Mouse (Mus musculus): ENCODE measurements around the gene Bcas3.

Gene Bcas3

GRCm38 (mm10) chr11:85621994-85622393 is 269.0 kb downstream of the Bcas3 start:
- no peaks in the 10 kb centered on the region for H3K27me3 ChIP-seq (ENCODE audit: control insufficient read depth, insufficient read depth, low read length, poor library complexity, severe bottlenecking)
- no peaks in the 10 kb centered on the region for H3K36me3 ChIP-seq (ENCODE audit: control insufficient read depth, insufficient read depth, low read length, poor library complexity, severe bottlenecking)
- no peak for DNase-seq (ENCODE audit: low read depth, low spot score)

DNA sequence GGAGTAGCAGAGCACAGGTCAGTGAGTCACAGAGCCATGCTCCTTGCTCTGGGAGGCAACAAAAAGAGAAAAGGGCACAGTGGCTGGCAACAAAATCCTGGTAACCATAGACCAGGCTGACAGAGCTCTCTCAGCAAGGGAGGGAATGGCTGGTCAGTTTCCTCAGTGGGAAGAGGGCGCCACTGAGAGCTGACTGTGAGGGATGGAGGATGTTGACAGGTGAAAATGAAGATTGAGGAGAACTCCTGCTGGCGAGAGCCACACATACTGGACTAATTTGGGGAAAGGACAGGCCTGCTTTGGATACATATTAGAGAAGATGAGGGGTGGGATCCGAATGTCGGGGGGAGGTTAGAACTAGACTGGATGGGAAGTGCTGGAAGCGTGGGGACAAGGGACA is 272.2 kb downstream of the Bcas3 start:
- no peak for DNase-seq (ENCODE audit: low read depth, low spot score)
- H3K27me3 ChIP-seq (ENCODE audit: control insufficient read depth, insufficient read depth, low read length, poor library complexity, severe bottlenecking) = no peaks in the 10 kb centered on the region
- no peaks in the 10 kb centered on the region for H3K36me3 ChIP-seq (ENCODE audit: control insufficient read depth, insufficient read depth, low read length, poor library complexity, severe bottlenecking)

- DNase-seq (ENCODE audit: low read depth, low spot score) = peak; percentile 3
- no peaks in the 10 kb centered on the region for H3K36me3 ChIP-seq (ENCODE audit: control insufficient read depth, insufficient read depth, low read length, poor library complexity, severe bottlenecking)
Measured at GRCm38 (mm10) chr11:85626846-85627245, 273.9 kb downstream of the Bcas3 start.

GRCm38 (mm10) chr11:85627405-85627804 is 274.4 kb downstream of the Bcas3 start:
- DNase-seq (ENCODE audit: low read depth, low spot score) = no peak

More at GRCm38 (mm10) chr11:85626846-85627245, 273.9 kb downstream of the Bcas3 start:
- H3K27me3 ChIP-seq (ENCODE audit: control insufficient read depth, insufficient read depth, low read length, poor library complexity, severe bottlenecking) = no peaks in the 10 kb centered on the region

DNA sequence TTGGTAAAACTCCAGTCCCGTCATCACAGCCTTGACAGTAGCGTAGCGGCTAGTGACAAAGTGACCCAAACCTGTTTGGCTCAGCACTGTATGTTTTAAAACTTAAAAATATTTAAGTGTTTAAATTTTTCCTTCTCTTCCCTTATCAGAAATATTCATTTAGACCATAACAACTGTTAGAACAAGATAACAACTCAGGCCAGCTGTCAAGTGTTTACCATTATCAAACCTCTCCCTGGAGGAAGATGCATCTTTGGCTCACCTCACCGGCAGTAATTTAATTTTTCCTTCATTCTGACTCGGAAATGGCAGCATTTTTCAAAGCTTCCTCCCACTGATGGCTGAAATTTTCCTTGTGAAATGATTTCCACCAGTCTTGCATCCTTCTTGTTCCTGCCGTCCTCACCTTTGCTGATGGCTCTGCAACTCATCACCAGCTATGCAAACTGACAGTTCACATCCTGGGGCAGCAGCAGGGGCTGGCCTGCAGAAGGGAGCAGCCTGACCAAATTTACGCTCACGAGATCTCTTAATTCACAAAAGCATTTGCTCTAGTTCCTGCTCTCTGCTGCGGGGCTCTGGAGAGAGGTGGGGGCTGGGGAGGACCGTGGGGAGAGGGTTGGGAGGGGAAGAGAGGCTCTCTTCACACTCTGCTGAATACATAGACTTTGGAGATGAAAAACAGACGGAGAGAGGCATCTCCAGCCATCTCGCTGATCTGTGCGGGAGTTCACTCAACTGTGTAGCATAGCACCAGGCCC is 275.5 kb downstream of the Bcas3 start:
- no peaks in the 10 kb centered on the region for H3K36me3 ChIP-seq (ENCODE audit: control insufficient read depth, insufficient read depth, low read length, poor library complexity, severe bottlenecking)
- H3K27me3 ChIP-seq (ENCODE audit: control insufficient read depth, insufficient read depth, low read length, poor library complexity, severe bottlenecking) = no peaks in the 10 kb centered on the region
- no peak for DNase-seq (ENCODE audit: low read depth, low spot score)

More at GRCm38 (mm10) chr11:85627405-85627804, 274.4 kb downstream of the Bcas3 start:
- H3K27me3 ChIP-seq (ENCODE audit: control insufficient read depth, insufficient read depth, low read length, poor library complexity, severe bottlenecking) = no peaks in the 10 kb centered on the region
- no peaks in the 10 kb centered on the region for H3K36me3 ChIP-seq (ENCODE audit: control insufficient read depth, insufficient read depth, low read length, poor library complexity, severe bottlenecking)

DNA sequence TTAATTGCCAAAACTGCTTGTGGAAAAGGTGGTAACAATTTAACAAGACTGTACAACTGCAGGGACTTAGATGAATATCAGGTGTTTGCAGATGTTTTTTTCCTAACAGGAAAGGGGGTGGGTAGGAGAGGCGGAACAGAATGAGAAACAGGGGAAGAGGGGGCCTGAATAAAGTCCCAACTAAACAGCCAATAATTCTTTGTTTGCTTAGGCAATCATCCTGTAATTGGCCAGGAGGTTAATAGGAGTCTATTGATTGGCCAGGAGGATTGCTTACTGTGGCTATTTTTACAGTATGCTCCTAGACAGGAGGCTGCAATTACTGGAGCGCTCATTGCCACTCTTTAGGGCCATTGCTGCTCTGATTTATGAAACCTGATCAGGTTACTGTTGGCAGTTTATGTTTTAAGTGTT is 279.6 kb downstream of the Bcas3 start:
- H3K27me3 ChIP-seq (ENCODE audit: control insufficient read depth, insufficient read depth, low read length, poor library complexity, severe bottlenecking) = no peaks in the 10 kb centered on the region
- no peaks in the 10 kb centered on the region for H3K36me3 ChIP-seq (ENCODE audit: control insufficient read depth, insufficient read depth, low read length, poor library complexity, severe bottlenecking)
- no peak for DNase-seq (ENCODE audit: low read depth, low spot score)

GRCm38 (mm10) chr11:85638696-85639495 is 285.9 kb downstream of the Bcas3 start:
- DNase-seq (ENCODE audit: low read depth, low spot score) = no peak
- Histone ChIP-seq H3K36me3 (ENCODE audit: control insufficient read depth, insufficient read depth, low read length, poor library complexity, severe bottlenecking) (no peaks in the 10 kb centered on the region), H3K27me3 (ENCODE audit: control insufficient read depth, insufficient read depth, low read length, poor library complexity, severe bottlenecking) (no peaks in the 10 kb centered on the region)

DNA sequence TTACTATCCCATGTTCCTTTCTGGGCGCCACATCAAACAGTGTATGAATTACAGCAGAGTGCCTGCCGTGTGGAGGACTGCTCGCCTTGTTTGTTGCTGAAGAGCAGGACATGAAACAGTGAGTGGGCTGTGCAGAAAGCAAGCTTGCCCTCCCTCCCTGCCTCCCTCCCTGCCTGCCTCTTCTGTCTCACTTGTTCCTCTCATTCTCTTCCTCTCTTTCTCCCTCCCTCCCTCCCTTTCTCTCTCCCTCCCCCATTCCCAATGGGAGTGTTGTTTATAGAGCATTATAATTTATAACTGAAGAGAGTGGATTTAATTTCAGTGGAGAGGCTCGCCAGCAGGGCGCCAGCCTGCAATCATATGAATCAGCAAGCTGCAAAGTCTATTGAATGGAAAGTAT is 287.7 kb downstream of the Bcas3 start:
- H3K27me3 ChIP-seq (ENCODE audit: control insufficient read depth, insufficient read depth, low read length, poor library complexity, severe bottlenecking) = no peaks in the 10 kb centered on the region
- no peaks in the 10 kb centered on the region for H3K36me3 ChIP-seq (ENCODE audit: control insufficient read depth, insufficient read depth, low read length, poor library complexity, severe bottlenecking)
- no peak for DNase-seq (ENCODE audit: low read depth, low spot score)

- no peaks in the 10 kb centered on the region for H3K27me3 ChIP-seq (ENCODE audit: control insufficient read depth, insufficient read depth, low read length, poor library complexity, severe bottlenecking)
- DNase-seq (ENCODE audit: low read depth, low spot score) = no peak
- no peaks in the 10 kb centered on the region for H3K36me3 ChIP-seq (ENCODE audit: control insufficient read depth, insufficient read depth, low read length, poor library complexity, severe bottlenecking)
Measured at GRCm38 (mm10) chr11:85641486-85641885, 288.5 kb downstream of the Bcas3 start.

DNA sequence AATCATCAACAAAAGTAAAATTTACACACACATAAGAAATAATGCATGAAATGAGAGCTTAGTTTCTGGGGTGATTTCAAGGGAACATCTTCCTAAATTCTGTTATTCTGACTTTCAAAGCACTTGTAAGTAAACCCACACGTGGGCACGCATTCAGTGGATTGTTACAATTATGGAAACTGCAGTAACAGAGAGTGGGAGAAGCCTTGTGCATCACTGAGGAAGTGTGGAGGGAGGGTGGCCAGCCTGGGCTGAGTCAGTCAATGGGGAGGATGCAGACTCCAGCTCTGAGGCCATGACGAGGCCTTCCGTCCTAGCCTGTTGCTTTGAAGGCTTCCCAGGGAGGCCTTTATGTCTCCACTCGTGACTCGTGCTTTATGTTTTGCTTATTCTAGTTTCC is 289.6 kb downstream of the Bcas3 start:
- no peak for DNase-seq (ENCODE audit: low read depth, low spot score)
- H3K36me3 ChIP-seq (ENCODE audit: control insufficient read depth, insufficient read depth, low read length, poor library complexity, severe bottlenecking) = no peaks in the 10 kb centered on the region
- H3K27me3 ChIP-seq (ENCODE audit: control insufficient read depth, insufficient read depth, low read length, poor library complexity, severe bottlenecking) = no peaks in the 10 kb centered on the region

DNA sequence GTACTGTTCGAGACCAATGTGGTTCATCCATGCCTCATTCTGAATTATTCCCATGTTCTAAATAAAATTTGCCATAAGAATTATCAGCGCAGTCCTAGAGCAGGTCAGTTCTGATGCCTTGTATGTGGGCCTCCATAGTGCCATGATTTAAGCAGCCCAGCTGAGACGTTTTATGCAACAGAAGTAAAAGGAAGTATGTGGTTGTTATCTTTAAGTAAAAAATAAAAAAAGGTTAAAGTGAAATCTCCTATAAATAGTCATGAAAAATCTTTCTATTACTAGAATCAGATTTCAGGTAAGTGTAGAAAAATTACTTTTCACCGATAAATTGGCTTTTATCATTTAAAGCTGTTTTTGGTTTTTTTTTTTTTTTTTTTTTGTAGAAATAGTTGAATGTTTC is 290.1 kb downstream of the Bcas3 start:
- Histone ChIP-seq H3K27me3 (ENCODE audit: control insufficient read depth, insufficient read depth, low read length, poor library complexity, severe bottlenecking) (no peaks in the 10 kb centered on the region), H3K36me3 (ENCODE audit: control insufficient read depth, insufficient read depth, low read length, poor library complexity, severe bottlenecking) (no peaks in the 10 kb centered on the region)
- DNase-seq (ENCODE audit: low read depth, low spot score) = no peak

DNA sequence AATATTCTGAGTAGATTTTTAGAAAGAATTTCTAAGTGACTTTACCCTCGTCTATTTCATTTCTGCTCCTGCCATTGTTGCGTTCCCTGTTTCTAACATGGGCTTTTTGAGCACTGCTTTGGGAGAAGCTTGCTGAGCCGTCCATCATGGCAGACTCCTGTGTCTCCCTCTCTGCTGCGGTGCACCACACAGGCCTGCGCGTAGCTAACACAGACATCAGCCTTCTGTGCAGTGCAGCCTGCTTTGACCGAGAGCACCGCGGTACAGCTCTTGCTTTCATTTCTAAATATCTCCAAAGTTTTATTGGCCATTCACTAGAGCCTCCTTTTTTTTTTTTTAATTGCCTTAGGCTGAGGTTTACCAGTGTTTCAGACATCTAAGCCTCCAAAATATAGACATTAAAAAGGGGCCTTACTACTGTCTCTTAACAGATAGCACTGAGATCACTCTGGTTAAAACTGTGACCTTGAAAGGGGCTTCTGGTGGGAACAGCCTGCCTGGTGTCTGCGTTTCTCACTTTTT is 290.6 kb downstream of the Bcas3 start:
- H3K27me3 ChIP-seq (ENCODE audit: control insufficient read depth, insufficient read depth, low read length, poor library complexity, severe bottlenecking) = no peaks in the 10 kb centered on the region
- no peak for DNase-seq (ENCODE audit: low read depth, low spot score)
- H3K36me3 ChIP-seq (ENCODE audit: control insufficient read depth, insufficient read depth, low read length, poor library complexity, severe bottlenecking) = no peaks in the 10 kb centered on the region

DNA sequence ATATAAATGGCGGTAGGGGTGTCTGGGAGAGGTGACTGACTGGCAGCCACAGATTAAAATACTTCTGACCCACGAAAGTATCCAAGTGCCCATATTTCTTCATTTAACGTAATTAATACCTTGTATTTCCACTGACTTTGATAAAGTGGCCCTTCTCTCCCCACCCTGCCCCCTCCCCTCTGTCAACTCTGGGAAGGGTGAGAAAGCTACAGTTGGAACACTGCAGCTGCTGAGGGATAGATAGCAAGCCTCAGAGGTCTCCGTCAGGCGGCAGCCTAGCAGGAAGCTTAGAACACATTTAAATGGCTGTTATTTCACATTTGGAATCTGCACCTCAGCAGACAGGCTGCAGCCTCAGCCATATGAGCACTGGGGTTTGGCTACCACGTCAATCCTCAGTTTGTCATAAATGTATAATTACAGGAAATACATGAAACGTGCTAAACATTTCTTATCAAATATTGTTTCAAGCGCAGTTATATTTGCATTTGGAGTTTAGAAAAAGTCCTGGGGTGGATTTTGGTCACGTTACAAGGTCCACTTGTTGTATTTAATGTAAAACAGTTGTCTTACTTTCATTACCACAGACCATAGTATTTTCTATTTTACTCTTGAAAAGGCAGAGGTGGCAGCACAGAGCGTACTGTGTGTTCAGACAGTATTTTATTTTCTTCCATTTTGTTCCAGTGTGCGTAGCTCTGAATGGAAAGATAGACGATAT is 291.2 kb downstream of the Bcas3 start:
- H3K27me3 ChIP-seq (ENCODE audit: control insufficient read depth, insufficient read depth, low read length, poor library complexity, severe bottlenecking) = no peaks in the 10 kb centered on the region
- DNase-seq (ENCODE audit: low read depth, low spot score) = no peak
- no peaks in the 10 kb centered on the region for H3K36me3 ChIP-seq (ENCODE audit: control insufficient read depth, insufficient read depth, low read length, poor library complexity, severe bottlenecking)

- Histone ChIP-seq H3K36me3 (ENCODE audit: control insufficient read depth, insufficient read depth, low read length, poor library complexity, severe bottlenecking) (no peaks in the 10 kb centered on the region), H3K27me3 (ENCODE audit: control insufficient read depth, insufficient read depth, low read length, poor library complexity, severe bottlenecking) (no peaks in the 10 kb centered on the region)
- DNase-seq (ENCODE audit: low read depth, low spot score) = peak; percentile 10
Measured at GRCm38 (mm10) chr11:85644748-85645060, 291.7 kb downstream of the Bcas3 start.
